Mouse (Mus musculus) myocyte (in vitro differentiated cells): ENCODE measurements at regions not wholly inside any gene's neighbourhood (a gene's known extent, or its start where the extent isn't known, plus 50 kb on each side); places are given as distances from the start of the nearest gene placed in this dataset.

Experiments
- H3K27me3 ChIP-seq: one replicate; pipeline ENCODE4 v1.6.1; 2011; ENCODE audit not compliant: control insufficient read depth, insufficient read depth, insufficient read length
- H3K36me3 ChIP-seq: one replicate; pipeline ENCODE4 v1.6.1; 2011; ENCODE audit not compliant: control insufficient read depth, insufficient read depth
- H3K4me2 ChIP-seq: one replicate; pipeline ENCODE4 v1.6.1; 2011; ENCODE audit warnings: low read depth, control low read depth
- H3K4me3 ChIP-seq: one replicate; pipeline ENCODE4 v1.5.1; 2011; ENCODE audit warnings: mild to moderate bottlenecking, control low read depth, moderate library complexity
- H3K79me2 ChIP-seq: one replicate; pipeline ENCODE4 v1.6.1; 2011; ENCODE audit not compliant: control insufficient read depth, insufficient read depth
- H3ac ChIP-seq: one replicate; pipeline ENCODE4 v1.6.1; 2011; ENCODE audit not compliant: control insufficient read depth, insufficient read length
- CEBPB ChIP-seq: IDR thresholded peaks from 2 replicates; pipeline ENCODE4 v1.6.1; 2011; ENCODE audit warnings: mild to moderate bottlenecking, moderate library complexity; ENCODE audit not compliant: poor library complexity, insufficient read depth, severe bottlenecking
- E2F4 ChIP-seq: IDR thresholded peaks from one replicate; pipeline ENCODE4 v1.6.1; 2011; ENCODE audit warnings: mild to moderate bottlenecking, control low read depth, moderate library complexity; ENCODE audit not compliant: insufficient read depth
- MAX ChIP-seq: IDR thresholded peaks from one replicate; pipeline ENCODE4 v1.6.1; 2011; ENCODE audit warnings: low read depth, mild to moderate bottlenecking, control low read depth
- MYOD1 ChIP-seq, 3 experiments: IDR thresholded peaks; one replicate each; pipeline ENCODE4 v1.6.1; 2011; ENCODE audit warnings: control low read depth in 2 of 3, low read depth in 2 of 3, mild to moderate bottlenecking in 2 of 3, moderate library complexity in 1 of 3; ENCODE audit not compliant: insufficient read length in 2 of 3, control insufficient read depth in 1 of 3
- MYOG ChIP-seq, 3 experiments: IDR thresholded peaks; one replicate each; pipeline ENCODE4 v1.6.1; 2011; ENCODE audit warnings: control low read depth in 2 of 3, low read depth in 2 of 3, mild to moderate bottlenecking in 2 of 3; ENCODE audit not compliant: insufficient read length in 2 of 3, control insufficient read depth in 1 of 3, insufficient read depth in 1 of 3
- POLR2A ChIP-seq: IDR thresholded peaks from one replicate; pipeline ENCODE4 v1.6.1; 2011; ENCODE audit warnings: low read depth, mild to moderate bottlenecking, control low read depth, moderate library complexity; ENCODE audit not compliant: insufficient read length
- POLR2AphosphoS2 ChIP-seq: IDR thresholded peaks from one replicate; pipeline ENCODE4 v1.6.1; 2011; ENCODE audit warnings: low read depth, control low read depth; ENCODE audit not compliant: insufficient read length
- REST ChIP-seq: IDR thresholded peaks from one replicate; pipeline ENCODE4 v1.6.1; 2011; ENCODE audit warnings: mild to moderate bottlenecking, control low read depth, moderate library complexity; ENCODE audit not compliant: insufficient read depth, insufficient read length
- SRF ChIP-seq: IDR thresholded peaks from one replicate; pipeline ENCODE4 v1.6.1; 2011; ENCODE audit warnings: low read depth; ENCODE audit not compliant: control insufficient read depth, insufficient read length
- TCF12 ChIP-seq: IDR thresholded peaks from one replicate; pipeline ENCODE4 v1.6.1; 2011; ENCODE audit warnings: mild to moderate bottlenecking, control low read depth; ENCODE audit not compliant: poor library complexity, insufficient read depth, severe bottlenecking
- TCF3 ChIP-seq: IDR thresholded peaks from one replicate; pipeline ENCODE4 v1.6.1; 2011; ENCODE audit warnings: low read depth, control low read depth; ENCODE audit not compliant: insufficient read length
- USF1 ChIP-seq: IDR thresholded peaks from one replicate; pipeline ENCODE4 v1.6.1; 2011; ENCODE audit warnings: low read depth, mild to moderate bottlenecking, control low read depth, moderate library complexity

DNA sequence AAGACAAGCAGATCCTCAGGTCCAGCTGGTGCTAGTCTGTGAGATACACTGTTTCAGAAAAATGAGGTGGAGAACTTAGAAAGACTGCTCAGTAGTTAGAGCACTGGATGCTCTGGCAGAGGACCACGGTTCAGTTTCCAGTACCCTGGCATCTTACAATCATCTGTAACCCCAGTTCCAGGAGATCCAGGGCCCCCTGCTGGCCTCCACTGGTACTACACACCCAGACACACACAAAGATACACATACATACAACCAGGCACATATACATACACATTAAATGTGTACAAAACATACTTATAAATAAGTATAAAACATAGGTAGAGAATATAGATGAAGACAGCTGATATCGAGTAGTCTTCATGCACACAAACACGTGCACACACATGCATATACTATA, 97.4 kb upstream of the Supt20 start:
- no peak overlapping the region for H3K4me3 ChIP-seq
- H3K4me2 ChIP-seq = no peak overlapping the region
- H3K79me2 ChIP-seq = no peaks in the 10 kb centered on the region
- no peaks in the 10 kb centered on the region for H3K27me3 ChIP-seq
- H3ac ChIP-seq = no peak overlapping the region
- no peaks in the 10 kb centered on the region for H3K36me3 ChIP-seq
- no peak for TF ChIP-seq MYOG (IDR thresholded peaks at IDR 0.05; ENCODE audit: control insufficient read depth in 1 of 3, insufficient read depth in 1 of 3, insufficient read length in 2 of 3, low read depth in 2 of 3)
- TF ChIP-seq CEBPB = no peak
- TF ChIP-seq SRF = no peak
- no peak for TF ChIP-seq TCF3
- no peak for TF ChIP-seq POLR2A
- TF ChIP-seq MYOD1 (IDR thresholded peaks at IDR 0.05; ENCODE audit: control insufficient read depth in 1 of 3, insufficient read length in 2 of 3, low read depth in 2 of 3) = no peak

DNA sequence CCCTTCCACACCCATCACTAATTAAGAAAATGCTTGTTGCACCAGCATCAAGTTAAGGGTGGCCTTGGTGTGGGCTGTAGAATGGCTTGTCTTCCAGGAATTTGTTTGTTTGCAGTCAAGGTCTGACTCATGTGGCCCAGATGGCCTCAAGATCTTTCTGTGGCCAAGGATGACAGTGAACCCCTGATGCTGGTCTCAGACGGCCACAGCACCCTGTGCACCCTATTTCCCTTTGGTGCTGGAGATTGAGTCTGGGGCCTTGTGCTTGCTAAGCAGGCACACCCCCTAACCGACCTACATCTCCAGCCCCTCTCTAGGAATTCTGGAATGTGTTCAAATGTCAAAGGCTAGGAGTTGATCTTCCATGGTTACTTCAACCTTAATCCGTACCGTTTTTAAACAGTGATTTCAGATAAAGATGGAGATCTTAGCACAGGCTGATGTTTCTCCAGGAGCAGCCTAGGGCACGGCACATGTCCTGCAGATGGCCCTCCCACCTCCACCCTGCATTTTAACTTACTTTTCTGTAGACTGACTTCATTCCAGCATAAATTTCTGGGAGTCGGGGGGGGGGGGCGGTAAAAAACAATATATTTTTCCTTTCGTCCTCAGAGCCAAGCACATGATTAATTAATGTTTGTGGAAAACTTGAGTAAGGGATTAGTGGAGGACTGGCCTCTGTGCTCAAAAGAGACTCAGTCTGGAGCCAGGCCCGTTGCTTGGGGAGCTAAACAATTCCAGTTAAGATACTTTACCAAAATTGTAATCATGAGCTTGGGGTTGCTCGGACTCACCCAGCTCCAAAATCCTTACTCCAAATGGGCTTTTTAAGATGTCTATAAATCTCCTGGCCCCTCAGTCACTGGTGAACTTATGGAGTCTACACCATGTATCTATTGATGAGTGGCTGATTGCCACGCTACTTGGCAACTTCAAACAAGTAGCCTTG, 95.0 kb upstream of the Supt20 start:
- H3ac ChIP-seq = no peak overlapping the region
- H3K79me2 ChIP-seq = no peaks in the 10 kb centered on the region
- no peak overlapping the region for H3K4me2 ChIP-seq
- no peak overlapping the region for H3K4me3 ChIP-seq
- H3K36me3 ChIP-seq = no peaks in the 10 kb centered on the region
- H3K27me3 ChIP-seq = no peaks in the 10 kb centered on the region
- TF ChIP-seq USF1 (no peak), POLR2AphosphoS2 (no peak), TCF12 (no peak), POLR2A (no peak), REST (no peak), CEBPB (no peak), TCF3 (no peak), MYOD1 (IDR thresholded peaks at IDR 0.05; ENCODE audit: control insufficient read depth in 1 of 3, insufficient read length in 2 of 3, low read depth in 2 of 3) (no peak), SRF (no peak), MYOG (IDR thresholded peaks at IDR 0.05; ENCODE audit: control insufficient read depth in 1 of 3, insufficient read depth in 1 of 3, insufficient read length in 2 of 3, low read depth in 2 of 3) (no peak)

DNA sequence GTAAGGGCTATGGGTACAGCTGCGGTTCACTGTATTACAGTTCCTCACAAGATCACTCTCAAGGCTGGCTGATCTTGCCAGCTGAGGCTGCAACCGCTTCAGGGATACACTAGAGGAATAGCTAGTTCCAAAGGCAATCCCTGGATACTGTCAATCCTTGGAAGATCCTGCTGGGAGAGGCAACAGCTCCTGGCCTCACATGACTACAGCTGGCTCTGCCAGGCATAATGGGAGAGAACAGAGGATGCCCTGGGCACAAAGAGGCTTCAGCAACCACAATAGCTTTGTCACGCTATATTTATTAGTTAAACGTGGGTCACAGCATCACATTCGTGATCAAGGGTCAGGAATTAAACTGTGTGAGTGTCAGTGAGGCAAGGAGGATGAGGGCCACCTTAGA, 94.3 kb upstream of the Supt20 start:
- no peak for TF ChIP-seq E2F4
- no peak for TF ChIP-seq POLR2A
- no peak for TF ChIP-seq CEBPB
- no peak for TF ChIP-seq USF1
- TF ChIP-seq POLR2AphosphoS2 = no peak
- TF ChIP-seq MYOG (IDR thresholded peaks at IDR 0.05; ENCODE audit: control insufficient read depth in 1 of 3, insufficient read depth in 1 of 3, insufficient read length in 2 of 3, low read depth in 2 of 3) = no peak
- TF ChIP-seq MYOD1 (IDR thresholded peaks at IDR 0.05; ENCODE audit: control insufficient read depth in 1 of 3, insufficient read length in 2 of 3, low read depth in 2 of 3) = no peak
- no peak for TF ChIP-seq TCF12
- TF ChIP-seq MAX = no peak
- no peak for TF ChIP-seq TCF3
- TF ChIP-seq REST = no peak
- no peak for TF ChIP-seq SRF
- H3ac ChIP-seq = no peak overlapping the region
- no peaks in the 10 kb centered on the region for H3K79me2 ChIP-seq
- H3K27me3 ChIP-seq = no peaks in the 10 kb centered on the region
- H3K4me3 ChIP-seq = no peak overlapping the region
- no peaks in the 10 kb centered on the region for H3K36me3 ChIP-seq
- no peak overlapping the region for H3K4me2 ChIP-seq

DNA sequence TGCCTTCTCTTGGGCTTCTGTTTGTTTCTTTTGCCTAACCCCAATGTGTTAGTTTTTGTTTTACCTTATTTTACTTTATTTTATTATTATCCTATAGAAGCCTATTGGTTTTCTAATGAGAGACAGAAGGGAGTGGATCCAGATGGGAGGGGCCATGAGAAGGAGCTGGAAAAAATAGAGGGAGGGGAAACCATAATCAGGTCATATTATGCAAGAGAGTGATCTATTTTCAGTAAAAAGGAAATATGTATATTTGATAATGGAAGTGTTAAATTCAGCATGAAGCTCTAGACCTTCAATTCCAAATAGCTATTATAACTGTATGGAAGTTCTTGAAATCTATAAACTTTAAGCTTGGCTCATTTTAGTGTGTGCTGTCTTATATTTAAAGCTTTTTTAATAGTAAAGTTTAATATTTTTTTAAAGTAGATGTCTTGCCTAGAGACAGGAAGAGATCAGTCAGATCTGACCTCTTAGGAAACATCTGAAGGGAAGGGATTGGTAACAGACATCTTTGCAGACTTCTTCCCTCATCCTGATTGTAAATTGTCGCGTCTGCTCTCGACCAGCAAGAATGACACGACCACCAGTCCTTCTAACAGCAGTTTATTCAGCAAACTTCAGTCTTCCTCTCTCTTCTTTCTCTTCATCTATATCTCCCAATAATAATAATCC, 87.8 kb upstream of the Supt20 start:
- Histone ChIP-seq H3ac (no peak overlapping the region), H3K4me3 (no peak overlapping the region), H3K4me2 (no peak overlapping the region), H3K27me3 (no peaks in the 10 kb centered on the region), H3K79me2 (no peaks in the 10 kb centered on the region), H3K36me3 (no peaks in the 10 kb centered on the region)
- TF ChIP-seq MAX (no peak), REST (no peak), E2F4 (no peak), MYOD1 (IDR thresholded peaks at IDR 0.05; ENCODE audit: control insufficient read depth in 1 of 3, insufficient read length in 2 of 3, low read depth in 2 of 3) (no peak), POLR2A (no peak), TCF12 (no peak), TCF3 (no peak), SRF (no peak), MYOG (IDR thresholded peaks at IDR 0.05; ENCODE audit: control insufficient read depth in 1 of 3, insufficient read depth in 1 of 3, insufficient read length in 2 of 3, low read depth in 2 of 3) (no peak), CEBPB (no peak), POLR2AphosphoS2 (no peak), USF1 (no peak)
